Mouse (Mus musculus): ENCODE results near the gene Chst4. TPM values are rescaled to one million over a fixed set of nuclear protein-coding genes. Genes with fewer than 3 reads are reported as not detected.

Chst4 gene
- polyA plus RNA-seq, 1 experiment from 2014 or later: not detected

GRCm38 (mm10) chr8:110022081-110022480 is 17.5 kb downstream of the Chst4 start:
- H3K9me3 ChIP-seq (ENCODE audit: control insufficient read depth, low read length): no peaks in the 10 kb centered on the region
- H3K4me2 ChIP-seq (ENCODE audit: low read length): no peak overlapping the region
- H3K9ac ChIP-seq (replicated peaks; ENCODE audit: low read length): no peak overlapping the region
- ATAC-seq (ENCODE audit: low FRiP score, low TSS enrichment) (no peak), DNase-seq (no peak)
- H3K4me3 ChIP-seq (replicated peaks; ENCODE audit: low read depth, low read length): no peak overlapping the region
- WGBS: 60% methylated on average over 6 of the region's 6 CpGs
- no peaks in the 10 kb centered on the region for H3K4me1 ChIP-seq (ENCODE audit: control insufficient read depth, insufficient read depth, low read length)
- H3K27me3 ChIP-seq (ENCODE audit: control insufficient read depth, insufficient read depth, low read length): no peaks in the 10 kb centered on the region
- no peak overlapping the region for H3K27ac ChIP-seq (replicated peaks; ENCODE audit: low read depth, low read length)
- H3K36me3 ChIP-seq (ENCODE audit: control insufficient read depth, insufficient read depth, low read length): no peaks in the 10 kb centered on the region

GRCm38 (mm10) chr8:110010868-110011267 is 28.7 kb downstream of the Chst4 start:
- H3K4me3 ChIP-seq (replicated peaks; ENCODE audit: low read depth, low read length): no peak overlapping the region
- H3K9me3 ChIP-seq (ENCODE audit: control insufficient read depth, low read length): no peaks in the 10 kb centered on the region
- DNase-seq (peak; percentile 62), ATAC-seq (ENCODE audit: low FRiP score, low TSS enrichment) (no peak)
- H3K27me3 ChIP-seq (ENCODE audit: control insufficient read depth, insufficient read depth, low read length): no peaks in the 10 kb centered on the region
- H3K9ac ChIP-seq (replicated peaks; ENCODE audit: low read length): no peak overlapping the region
- no peak overlapping the region for H3K27ac ChIP-seq (replicated peaks; ENCODE audit: low read depth, low read length)
- 37% methylated on average over 5 of the region's 5 CpGs for WGBS
- H3K36me3 ChIP-seq (ENCODE audit: control insufficient read depth, insufficient read depth, low read length): no peaks in the 10 kb centered on the region
- peaks cover 5% of the 10 kb centered on the region for H3K4me1 ChIP-seq (ENCODE audit: control insufficient read depth, insufficient read depth, low read length)
- no peak overlapping the region for H3K4me2 ChIP-seq (ENCODE audit: low read length)

- no peak overlapping the region for H3K4me3 ChIP-seq (replicated peaks; ENCODE audit: low read depth, low read length)
- H3K36me3 ChIP-seq (ENCODE audit: control insufficient read depth, insufficient read depth, low read length): no peaks in the 10 kb centered on the region
- no peak overlapping the region for H3K9ac ChIP-seq (replicated peaks; ENCODE audit: low read length)
- ATAC-seq (ENCODE audit: low FRiP score, low TSS enrichment): no peak
- no peak overlapping the region for H3K4me2 ChIP-seq (ENCODE audit: low read length)
- no peak overlapping the region for H3K27ac ChIP-seq (replicated peaks; ENCODE audit: low read depth, low read length)
- DNase-seq: no peak
- WGBS: 68% methylated on average over 8 of the region's 8 CpGs
- H3K27me3 ChIP-seq (ENCODE audit: control insufficient read depth, insufficient read depth, low read length): no peaks in the 10 kb centered on the region
- H3K9me3 ChIP-seq (ENCODE audit: control insufficient read depth, low read length): no peaks in the 10 kb centered on the region
- peaks cover 5% of the 10 kb centered on the region for H3K4me1 ChIP-seq (ENCODE audit: control insufficient read depth, insufficient read depth, low read length)
Observed at GRCm38 (mm10) chr8:110008995-110009446, 30.5 kb downstream of the Chst4 start.

GRCm38 (mm10) chr8:110008228-110008994 is 31.1 kb downstream of the Chst4 start:
- H3K27me3 ChIP-seq (ENCODE audit: control insufficient read depth, insufficient read depth, low read length): no peaks in the 10 kb centered on the region
- H3K4me1 ChIP-seq (ENCODE audit: control insufficient read depth, insufficient read depth, low read length): peaks cover 5% of the 10 kb centered on the region
- no peak overlapping the region for H3K9ac ChIP-seq (replicated peaks; ENCODE audit: low read length)
- H3K4me3 ChIP-seq (replicated peaks; ENCODE audit: low read depth, low read length): no peak overlapping the region
- 93% methylated on average over 26 of the region's 26 CpGs for WGBS
- no peaks in the 10 kb centered on the region for H3K36me3 ChIP-seq (ENCODE audit: control insufficient read depth, insufficient read depth, low read length)
- H3K9me3 ChIP-seq (ENCODE audit: control insufficient read depth, low read length): no peaks in the 10 kb centered on the region
- DNase-seq (no peak), ATAC-seq (ENCODE audit: low FRiP score, low TSS enrichment) (no peak)
- H3K4me2 ChIP-seq (ENCODE audit: low read length): no peak overlapping the region
- H3K27ac ChIP-seq (replicated peaks; ENCODE audit: low read depth, low read length): no peak overlapping the region

- Histone ChIP-seq H3K4me1 (ENCODE audit: control insufficient read depth, insufficient read depth, low read length) (peaks cover 5% of the 10 kb centered on the region), H3K4me3 (replicated peaks; ENCODE audit: low read depth, low read length) (no peak overlapping the region), H3K9me3 (ENCODE audit: control insufficient read depth, low read length) (no peaks in the 10 kb centered on the region), H3K9ac (replicated peaks; ENCODE audit: low read length) (no peak overlapping the region), H3K36me3 (ENCODE audit: control insufficient read depth, insufficient read depth, low read length) (no peaks in the 10 kb centered on the region), H3K4me2 (ENCODE audit: low read length) (no peak overlapping the region), H3K27me3 (ENCODE audit: control insufficient read depth, insufficient read depth, low read length) (no peaks in the 10 kb centered on the region), H3K27ac (replicated peaks; ENCODE audit: low read depth, low read length) (peak overlapping the region; percentile 81)
- 48% methylated on average over 17 of the region's 17 CpGs for WGBS
- DNase-seq (peak; percentile 78), ATAC-seq (ENCODE audit: low FRiP score, low TSS enrichment) (no peak)
Observed at GRCm38 (mm10) chr8:110006312-110007023, 33.1 kb downstream of the Chst4 start.

DNA sequence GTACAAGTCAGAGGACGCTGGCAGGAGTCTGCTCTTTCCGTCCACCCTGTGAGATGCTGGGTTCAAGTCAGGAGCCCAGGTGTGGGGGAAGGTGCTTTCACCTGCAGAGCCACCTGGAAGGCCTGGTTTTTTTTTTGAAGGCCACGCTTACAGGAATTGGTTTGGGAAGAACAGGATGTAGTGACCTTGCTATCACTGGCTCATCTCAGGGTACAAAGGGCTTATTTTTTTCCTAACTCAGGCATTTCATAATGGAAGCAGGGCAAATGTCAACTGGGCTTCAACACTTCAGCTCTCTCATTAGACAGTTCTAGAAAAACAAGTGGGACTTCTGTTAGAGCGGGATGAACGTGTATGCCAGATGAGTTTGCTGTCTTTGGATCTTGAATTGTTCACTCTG is 35.2 kb downstream of the Chst4 start:
- DNase-seq (no peak), ATAC-seq (ENCODE audit: low FRiP score, low TSS enrichment) (no peak)
- Histone ChIP-seq H3K9me3 (ENCODE audit: control insufficient read depth, low read length) (no peaks in the 10 kb centered on the region), H3K4me3 (replicated peaks; ENCODE audit: low read depth, low read length) (no peak overlapping the region), H3K9ac (replicated peaks; ENCODE audit: low read length) (no peak overlapping the region), H3K36me3 (ENCODE audit: control insufficient read depth, insufficient read depth, low read length) (no peaks in the 10 kb centered on the region), H3K4me2 (ENCODE audit: low read length) (no peak overlapping the region), H3K27ac (replicated peaks; ENCODE audit: low read depth, low read length) (no peak overlapping the region), H3K27me3 (ENCODE audit: control insufficient read depth, insufficient read depth, low read length) (no peaks in the 10 kb centered on the region), H3K4me1 (ENCODE audit: control insufficient read depth, insufficient read depth, low read length) (peaks cover 5% of the 10 kb centered on the region)
- 85% methylated on average over 5 of the region's 5 CpGs for WGBS

- ATAC-seq (ENCODE audit: low FRiP score, low TSS enrichment): no peak
- 33% methylated on average over 9 of the region's 9 CpGs for WGBS
- peak; percentile 27 for DNase-seq
- Histone ChIP-seq H3K27me3 (ENCODE audit: control insufficient read depth, insufficient read depth, low read length) (no peaks in the 10 kb centered on the region), H3K9me3 (ENCODE audit: control insufficient read depth, low read length) (no peaks in the 10 kb centered on the region), H3K4me2 (ENCODE audit: low read length) (no peak overlapping the region), H3K4me3 (replicated peaks; ENCODE audit: low read depth, low read length) (no peak overlapping the region), H3K9ac (replicated peaks; ENCODE audit: low read length) (no peak overlapping the region), H3K36me3 (ENCODE audit: control insufficient read depth, insufficient read depth, low read length) (no peaks in the 10 kb centered on the region), H3K4me1 (ENCODE audit: control insufficient read depth, insufficient read depth, low read length) (peaks cover 5% of the 10 kb centered on the region), H3K27ac (replicated peaks; ENCODE audit: low read depth, low read length) (no peak overlapping the region)
Observed at GRCm38 (mm10) chr8:110002953-110003352, 36.6 kb downstream of the Chst4 start.

GRCm38 (mm10) chr8:109999974-110000373 is 39.6 kb downstream of the Chst4 start:
- Histone ChIP-seq H3K4me1 (ENCODE audit: control insufficient read depth, insufficient read depth, low read length) (no peaks in the 10 kb centered on the region), H3K4me3 (replicated peaks; ENCODE audit: low read depth, low read length) (no peak overlapping the region), H3K9me3 (ENCODE audit: control insufficient read depth, low read length) (no peaks in the 10 kb centered on the region), H3K36me3 (ENCODE audit: control insufficient read depth, insufficient read depth, low read length) (no peaks in the 10 kb centered on the region), H3K27me3 (ENCODE audit: control insufficient read depth, insufficient read depth, low read length) (no peaks in the 10 kb centered on the region), H3K27ac (replicated peaks; ENCODE audit: low read depth, low read length) (no peak overlapping the region), H3K4me2 (ENCODE audit: low read length) (no peak overlapping the region), H3K9ac (replicated peaks; ENCODE audit: low read length) (no peak overlapping the region)
- no peak for DNase-seq
- no peak for ATAC-seq (ENCODE audit: low FRiP score, low TSS enrichment)
- WGBS: 91% methylated on average over 10 of the region's 10 CpGs

DNA sequence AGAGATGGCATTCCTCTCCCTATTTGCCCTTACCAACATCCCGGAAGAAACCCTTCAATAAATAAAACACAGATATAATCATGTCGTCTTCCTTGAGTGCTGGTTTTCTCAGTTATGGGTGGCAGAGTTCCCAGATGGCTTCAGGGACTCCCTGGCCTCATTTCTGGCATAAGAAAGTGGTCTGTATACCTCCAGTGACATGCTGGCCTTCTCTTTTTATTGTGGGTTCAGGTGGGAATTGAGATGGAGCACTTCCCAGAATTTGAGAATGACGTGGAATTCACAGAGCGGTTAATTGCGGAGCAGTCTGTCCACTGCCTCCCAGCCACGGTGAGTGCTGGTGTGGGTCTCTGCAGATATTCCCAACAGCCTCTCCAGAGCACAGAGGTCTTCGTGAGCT is 41.5 kb downstream of the Chst4 start:
- Histone ChIP-seq H3K27me3 (ENCODE audit: control insufficient read depth, insufficient read depth, low read length) (no peaks in the 10 kb centered on the region), H3K4me1 (ENCODE audit: control insufficient read depth, insufficient read depth, low read length) (no peaks in the 10 kb centered on the region), H3K4me2 (ENCODE audit: low read length) (no peak overlapping the region), H3K4me3 (replicated peaks; ENCODE audit: low read depth, low read length) (no peak overlapping the region), H3K36me3 (ENCODE audit: control insufficient read depth, insufficient read depth, low read length) (no peaks in the 10 kb centered on the region), H3K9me3 (ENCODE audit: control insufficient read depth, low read length) (no peaks in the 10 kb centered on the region), H3K9ac (replicated peaks; ENCODE audit: low read length) (no peak overlapping the region), H3K27ac (replicated peaks; ENCODE audit: low read depth, low read length) (no peak overlapping the region)
- WGBS: 76% methylated on average over 7 of the region's 7 CpGs
- ATAC-seq (ENCODE audit: low FRiP score, low TSS enrichment): no peak
- no peak for DNase-seq

All from midbrain, embryonic 14.5 days (tissue).